Mouse (Mus musculus) embryonic facial prominence, embryonic 15.5 days (tissue): ENCODE results near the gene Gstk1. TPM values are rescaled to one million over a fixed set of nuclear protein-coding genes. Genes with fewer than 3 reads are reported as not detected.

Source experiments
- ATAC-seq: fragments of 200-750 bp; cut with Nextera tagmentation; 2 replicates; pipeline ENCODE4 v1.8.0; 2017; ENCODE audit warnings: low read depth, moderate TSS enrichment; ENCODE audit not compliant: insufficient number of reproducible peaks, low FRiP score, low TSS enrichment
- H3K27ac ChIP-seq: fragments of 300-500 bp; sonication (generic); replicated peaks from 2 replicates; pipeline ENCODE4 v1.5.1; 2015; ENCODE audit warnings: mild to moderate bottlenecking, inconsistent platforms
- H3K27me3 ChIP-seq: fragments of 300-500 bp; sonication (generic); 2 replicates; pipeline ENCODE4 v1.6.1; 2015; ENCODE audit warnings: inconsistent platforms
- H3K36me3 ChIP-seq: fragments of 300-500 bp; sonication (generic); 2 replicates; pipeline ENCODE4 v1.6.1; 2015; ENCODE audit warnings: mild to moderate bottlenecking, inconsistent platforms
- H3K4me1 ChIP-seq: fragments of 300-500 bp; sonication (generic); 2 replicates; pipeline ENCODE4 v1.6.1; 2015; ENCODE audit warnings: inconsistent platforms
- H3K4me2 ChIP-seq: fragments of 300-500 bp; sonication (generic); replicated peaks from 2 replicates; pipeline ENCODE4 v1.6.1; 2015; ENCODE audit warnings: mild to moderate bottlenecking, inconsistent platforms
- H3K4me3 ChIP-seq: fragments of 300-500 bp; sonication (generic); replicated peaks from 2 replicates; pipeline ENCODE4 v1.5.1; 2015; ENCODE audit warnings: mild to moderate bottlenecking, inconsistent platforms
- H3K9ac ChIP-seq: fragments of 300-500 bp; sonication (generic); 2 replicates; pipeline ENCODE4 v1.6.1; 2015; ENCODE audit warnings: inconsistent platforms
- H3K9me3 ChIP-seq: fragments of 300-500 bp; sonication (generic); replicated peaks from 2 replicates; pipeline ENCODE4 v1.6.1; 2016; ENCODE audit warnings: inconsistent platforms
- WGBS: fragments of 180-500 bp; shearing (Covaris S2); methylation state at CpG from one replicate; pipeline ENCODE4 v1.1.7; 2015; 5-methylcytosine and 5-hydroxymethylcytosine counted together
- polyA plus RNA-seq: library from polyadenylated mRNA; unstranded; fragments of >200 nt; fragmentation: Nextera tagmentation; extraction: Ambion mirVana; gene quantifications from 2 replicates; pipeline ENCODE4 v1.2.1, GENCODE M21; 2015

Gene Gstk1
- polyA plus RNA-seq, 1 experiment from 2014 or later: 20.1 TPM

DNA sequence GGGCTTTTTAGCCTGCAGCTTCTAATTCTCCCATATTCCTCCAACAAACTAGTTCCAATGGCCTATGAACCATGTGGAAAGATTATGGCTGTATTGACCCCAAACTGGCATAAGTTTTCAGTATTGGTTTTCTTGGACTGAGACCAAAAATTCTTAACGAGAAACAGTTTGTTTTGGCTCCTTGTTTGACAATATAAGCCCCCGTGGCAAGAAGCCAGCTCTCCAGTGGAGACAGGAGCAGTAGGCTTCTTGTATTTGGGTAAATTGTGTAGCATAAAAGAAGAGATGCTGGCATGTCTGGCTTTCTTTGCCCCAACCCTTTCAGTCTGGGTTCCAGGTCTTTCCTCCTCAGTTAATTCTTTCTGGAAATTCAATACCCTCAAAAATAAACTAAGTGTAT, 30.4 kb downstream of the Gstk1 start:
- H3K9me3 ChIP-seq: no peaks in the 10 kb centered on the region
- ATAC-seq: no peak
- no peak overlapping the region for H3K4me2 ChIP-seq
- H3K27me3 ChIP-seq: no peaks in the 10 kb centered on the region
- H3K9ac ChIP-seq: no peak overlapping the region
- H3K36me3 ChIP-seq: peaks cover 75% of the 10 kb centered on the region
- no peak overlapping the region for H3K27ac ChIP-seq
- WGBS: 15% methylated on average over 2 of the region's 2 CpGs
- H3K4me3 ChIP-seq: no peak overlapping the region
- H3K4me1 ChIP-seq: peaks cover 5% of the 10 kb centered on the region; the same call in 1 of the 2 replicates

DNA sequence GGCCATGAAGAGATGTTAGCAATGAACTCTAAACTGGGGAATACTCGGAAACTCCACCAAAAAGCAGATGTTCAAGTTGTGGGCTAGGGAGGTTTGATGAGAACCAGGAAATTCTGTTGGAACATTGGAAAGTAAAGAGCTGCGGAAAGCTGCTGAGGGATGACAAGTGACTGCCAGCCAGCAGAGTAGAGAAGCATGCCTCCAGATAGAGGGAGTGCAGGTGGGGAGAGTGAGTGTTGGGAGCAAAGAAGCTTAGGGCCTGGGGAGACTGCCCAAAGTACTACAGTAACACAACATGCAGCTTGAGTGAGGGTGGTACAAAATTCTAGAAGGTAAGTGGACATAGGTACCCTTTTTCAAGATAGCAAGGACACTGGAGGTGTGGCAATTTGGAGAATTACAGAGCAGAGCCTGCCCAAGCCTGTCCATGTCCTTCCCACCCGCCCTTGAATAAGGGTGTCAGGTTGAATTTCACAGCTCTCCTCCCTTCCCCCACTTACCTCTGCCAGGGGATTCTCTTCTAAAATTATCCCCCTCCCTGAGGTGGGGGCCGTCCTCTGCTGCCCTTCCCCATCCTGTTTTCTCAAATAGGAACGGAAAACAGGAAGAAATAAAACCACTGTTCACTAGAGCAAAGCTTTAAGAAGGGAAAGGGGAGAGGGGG, 37.3 kb downstream of the Gstk1 start:
- no peaks in the 10 kb centered on the region for H3K4me1 ChIP-seq
- no peak for ATAC-seq
- H3K4me3 ChIP-seq: no peak overlapping the region
- no peak overlapping the region for H3K4me2 ChIP-seq
- no peaks in the 10 kb centered on the region for H3K9me3 ChIP-seq
- H3K9ac ChIP-seq: no peak overlapping the region
- no peaks in the 10 kb centered on the region for H3K27me3 ChIP-seq
- H3K27ac ChIP-seq: no peak overlapping the region
- 61% methylated on average over 5 of the region's 5 CpGs for WGBS
- peaks cover 54% of the 10 kb centered on the region for H3K36me3 ChIP-seq

DNA sequence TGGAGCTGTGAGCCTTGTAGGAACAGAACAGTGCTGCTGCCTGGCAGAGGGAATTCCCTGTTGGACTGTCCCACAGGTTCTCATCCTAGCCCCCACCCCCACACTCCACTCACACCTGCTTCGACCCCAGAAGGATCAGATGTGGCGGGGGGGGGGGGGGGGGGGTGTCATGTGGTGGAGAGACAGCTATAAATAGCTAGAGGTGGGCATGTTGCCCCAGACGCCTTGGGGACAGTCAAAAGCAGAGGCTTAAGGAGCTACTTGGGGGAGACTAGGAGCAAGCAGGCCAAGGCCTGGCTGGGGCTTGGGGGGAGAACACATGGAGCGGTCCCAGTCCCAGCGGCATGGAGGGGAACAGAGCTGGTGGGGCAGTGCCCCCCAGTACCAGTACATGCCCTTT, 40.7 kb downstream of the Gstk1 start, which contains the start of gene Clcn1:
TSS of gene Clcn1 (plus strand) at position 238 of the 400 bp plus-strand sequence.
- no peak within 1 kb of the TSS for H3K4me2 ChIP-seq
- ATAC-seq: no peak
- H3K9ac ChIP-seq: no peak within 1 kb of the TSS
- H3K36me3 ChIP-seq: peaks cover 23% of the 10 kb centered on the region; the same call in 1 of the 2 replicates
- no peak within 1 kb of the TSS for H3K27ac ChIP-seq
- no peak within 1 kb of the TSS for H3K4me3 ChIP-seq
- no peaks in the 10 kb centered on the region for H3K4me1 ChIP-seq
- 74% methylated on average over 5 of the region's 5 CpGs for WGBS
- H3K27me3 ChIP-seq: no peaks in the 10 kb centered on the region
- no peaks in the 10 kb centered on the region for H3K9me3 ChIP-seq

DNA sequence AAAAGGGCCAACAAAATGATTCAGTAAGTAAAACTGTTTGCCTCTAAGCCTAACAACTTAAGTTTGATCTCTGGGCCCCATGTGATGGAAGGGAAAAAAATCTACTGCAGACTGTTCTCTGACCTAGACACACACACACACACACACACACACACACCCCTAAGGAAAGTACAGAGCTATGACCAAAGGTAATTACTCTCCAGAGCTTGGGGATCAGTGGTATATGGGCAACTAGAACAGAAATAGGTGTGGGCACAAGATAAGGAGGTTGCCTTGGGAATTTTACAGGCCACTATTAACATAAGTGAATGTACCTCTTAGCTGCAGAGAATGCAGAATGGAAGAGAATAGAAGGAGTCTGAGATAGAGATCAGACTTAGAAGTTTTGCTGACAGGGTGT, 41.8 kb downstream of the Gstk1 start:
- no peak for ATAC-seq
- no peaks in the 10 kb centered on the region for H3K9me3 ChIP-seq
- H3K4me3 ChIP-seq: no peak overlapping the region
- H3K4me1 ChIP-seq: no peaks in the 10 kb centered on the region
- no peak overlapping the region for H3K27ac ChIP-seq
- H3K36me3 ChIP-seq: peaks cover 13% of the 10 kb centered on the region; the same call in 1 of the 2 replicates
- H3K4me2 ChIP-seq: no peak overlapping the region
- H3K27me3 ChIP-seq: no peaks in the 10 kb centered on the region
- H3K9ac ChIP-seq: no peak overlapping the region

DNA sequence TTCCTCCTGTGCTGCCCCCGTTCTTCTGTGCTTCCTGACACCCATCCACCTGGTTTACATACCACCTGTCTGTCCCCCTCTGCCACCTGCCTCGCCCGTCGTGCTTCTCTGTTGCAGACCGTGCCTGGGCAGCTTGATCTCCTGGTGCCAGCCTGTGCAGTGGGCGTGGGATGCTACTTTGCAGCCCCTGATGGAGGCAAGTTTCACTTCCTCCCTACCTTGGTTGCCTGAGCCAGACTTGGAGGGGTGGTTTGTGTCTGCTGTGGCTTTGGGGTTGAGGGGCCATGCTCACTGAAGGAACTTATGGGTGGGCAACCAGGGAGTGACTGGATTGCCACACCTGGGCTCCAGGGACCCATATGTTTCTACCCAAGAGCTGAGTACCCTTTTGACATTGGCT, 47.6 kb downstream of the Gstk1 start:
- H3K4me2 ChIP-seq: no peak overlapping the region
- no peaks in the 10 kb centered on the region for H3K27me3 ChIP-seq
- no peaks in the 10 kb centered on the region for H3K9me3 ChIP-seq
- ATAC-seq: no peak
- no peaks in the 10 kb centered on the region for H3K4me1 ChIP-seq
- H3K4me3 ChIP-seq: no peak overlapping the region
- WGBS: 86% methylated on average over 6 of the region's 6 CpGs
- no peak overlapping the region for H3K27ac ChIP-seq
- no peak overlapping the region for H3K9ac ChIP-seq
- no peaks in the 10 kb centered on the region for H3K36me3 ChIP-seq

DNA sequence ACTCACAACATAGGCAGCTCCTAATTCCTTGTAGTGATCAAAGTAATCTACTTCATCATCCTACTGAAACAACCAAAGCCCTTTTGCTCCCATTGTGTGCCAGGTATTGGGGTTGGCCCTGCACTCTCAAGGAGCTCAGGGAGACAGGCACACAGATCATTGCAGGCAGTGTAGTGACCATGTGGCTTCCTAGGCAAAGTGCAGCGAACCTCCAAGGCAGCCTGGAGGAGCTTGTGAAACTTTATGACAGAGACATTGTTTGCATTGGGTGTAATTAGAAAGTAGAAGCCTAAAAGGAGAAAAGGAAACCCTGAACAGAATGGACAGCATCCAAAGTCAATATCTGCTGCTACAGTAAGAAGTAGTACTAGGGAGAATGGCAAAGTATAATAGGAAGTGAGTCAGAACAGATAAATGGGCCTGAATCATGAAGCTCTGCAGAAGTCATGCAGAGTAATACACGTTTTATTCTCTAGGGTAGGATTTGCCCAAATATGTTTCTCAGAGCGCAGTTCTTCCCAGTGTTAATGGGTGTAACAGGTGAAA, 49.9 kb downstream of the Gstk1 start:
- no peak overlapping the region for H3K4me3 ChIP-seq

DNA sequence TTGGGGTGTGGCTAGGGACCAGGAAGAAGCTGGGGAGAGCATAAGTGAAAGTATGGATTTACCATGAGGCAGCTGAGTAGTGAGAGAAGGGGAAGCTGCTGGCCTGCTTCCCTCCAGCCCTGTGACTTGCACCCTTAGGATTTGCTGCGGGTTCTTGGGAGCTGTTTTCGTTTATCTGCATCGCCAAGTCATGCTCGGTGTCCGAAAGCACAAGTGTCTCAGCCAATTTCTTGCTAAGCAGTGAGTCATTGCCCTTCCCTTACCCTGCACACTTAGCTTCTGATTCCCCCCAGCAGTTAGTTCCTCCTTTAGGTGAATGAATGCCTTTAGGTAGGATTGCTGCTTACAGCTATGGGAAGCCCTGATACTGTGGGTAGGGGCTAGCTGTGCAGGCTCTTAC, 53.6 kb downstream of the Gstk1 start:
- no peak for ATAC-seq
- Histone ChIP-seq H3K4me1 (no peaks in the 10 kb centered on the region), H3K36me3 (no peaks in the 10 kb centered on the region), H3K27ac (no peak overlapping the region), H3K4me3 (no peak overlapping the region), H3K4me2 (no peak overlapping the region), H3K27me3 (no peaks in the 10 kb centered on the region), H3K9ac (no peak overlapping the region), H3K9me3 (no peaks in the 10 kb centered on the region)
- 83% methylated on average over 5 of the region's 5 CpGs for WGBS

More for the DNA sequence above, 49.9 kb downstream of the Gstk1 start:
- Histone ChIP-seq H3K9ac (no peak overlapping the region), H3K27ac (no peak overlapping the region), H3K9me3 (no peaks in the 10 kb centered on the region), H3K4me1 (no peaks in the 10 kb centered on the region), H3K4me2 (no peak overlapping the region), H3K36me3 (no peaks in the 10 kb centered on the region), H3K27me3 (no peaks in the 10 kb centered on the region)
- 66% methylated on average over 3 of the region's 3 CpGs for WGBS
- ATAC-seq: no peak

Other genes with a start within 250 kb of the Gstk1 start
- not detected in 2 replicates for gene Sva, start 207.5 kb upstream of the Gstk1 start, polyA plus RNA-seq
- not detected in 2 replicates for gene Tas2r139, start 105.0 kb upstream of the Gstk1 start, polyA plus RNA-seq
- gene Tas2r144, start 30.6 kb upstream of the Gstk1 start, polyA plus RNA-seq: not detected in 2 replicates
- 1.5 and 2.1 TPM in 2 replicates for gene Tmem139, start 16.0 kb downstream of the Gstk1 start, polyA plus RNA-seq
- 45.8 and 46.5 TPM in 2 replicates for gene Casp2, start 19.1 kb downstream of the Gstk1 start, polyA plus RNA-seq
- gene Clcn1, start 40.8 kb downstream of the Gstk1 start, polyA plus RNA-seq: 0.08 and 0.24 TPM in 2 replicates
- 0.23 and 0.24 TPM in 2 replicates for gene Fam131b, start 78.7 kb downstream of the Gstk1 start, polyA plus RNA-seq
- 127 and 131 TPM in 2 replicates for gene Zyx, start 103.7 kb downstream of the Gstk1 start, polyA plus RNA-seq
- 19.5 and 21.6 TPM in 2 replicates for gene Epha1, start 127.3 kb downstream of the Gstk1 start, polyA plus RNA-seq
- not detected in 2 replicates for gene Tas2r143, start 154.3 kb downstream of the Gstk1 start, polyA plus RNA-seq
- gene Tas2r135, start 159.5 kb downstream of the Gstk1 start, polyA plus RNA-seq: not detected in 2 replicates
- gene Tas2r126, start 188.6 kb downstream of the Gstk1 start, polyA plus RNA-seq: not detected in 2 replicates
- gene Olfr458, start 219.3 kb downstream of the Gstk1 start, polyA plus RNA-seq: not detected in 2 replicates
- 0.08 TPM in 1 of 2 replicates, not detected in the other for gene Olfr457, start 230.4 kb downstream of the Gstk1 start, polyA plus RNA-seq
- 0.39 TPM in 1 of 2 replicates, not detected in the other for gene Olfr456, start 241.3 kb downstream of the Gstk1 start, polyA plus RNA-seq